Mouse (Mus musculus) intestine, embryonic 15.5 days (tissue): ENCODE measurements around the gene Skap2. TPM values are rescaled to one million over a fixed set of nuclear protein-coding genes. Genes with fewer than 3 reads are reported as not detected.

ENCODE experiments used
- ATAC-seq: fragments of 200-750 bp; cut with Nextera tagmentation; 2 replicates; pipeline ENCODE4 v1.8.0; 2017; ENCODE audit warnings: moderate TSS enrichment, moderate library complexity
- H3K27ac ChIP-seq: fragments of 300-500 bp; sonication (generic); 2 replicates; pipeline ENCODE4 v1.5.1; 2015; ENCODE audit warnings: mild to moderate bottlenecking, inconsistent platforms
- H3K27me3 ChIP-seq: fragments of 300-500 bp; sonication (generic); replicated peaks from 2 replicates; pipeline ENCODE4 v1.6.1; 2015; ENCODE audit warnings: inconsistent platforms
- H3K36me3 ChIP-seq: fragments of 300-500 bp; sonication (generic); 2 replicates; pipeline ENCODE4 v1.6.1; 2015; ENCODE audit warnings: inconsistent platforms
- H3K4me1 ChIP-seq: fragments of 300-500 bp; sonication (generic); replicated peaks from 2 replicates; pipeline ENCODE4 v1.6.1; 2015; ENCODE audit warnings: inconsistent platforms
- H3K4me2 ChIP-seq: fragments of 300-500 bp; sonication (generic); replicated peaks from 2 replicates; pipeline ENCODE4 v1.6.1; 2015; ENCODE audit warnings: mild to moderate bottlenecking, inconsistent platforms
- H3K4me3 ChIP-seq: fragments of 300-500 bp; sonication (generic); replicated peaks from 2 replicates; pipeline ENCODE4 v1.5.1; 2015; ENCODE audit warnings: inconsistent platforms
- H3K9ac ChIP-seq: fragments of 300-500 bp; sonication (generic); 2 replicates; pipeline ENCODE4 v1.6.1; 2015; ENCODE audit warnings: inconsistent platforms
- H3K9me3 ChIP-seq: fragments of 300-500 bp; sonication (generic); 2 replicates; pipeline ENCODE4 v1.6.1; 2016; ENCODE audit warnings: inconsistent platforms
- WGBS: fragments of 180-500 bp; shearing (Covaris S2); methylation state at CpG from one replicate; pipeline ENCODE4 v1.1.7; 2015; 5-methylcytosine and 5-hydroxymethylcytosine counted together
- polyA plus RNA-seq: library from polyadenylated mRNA; unstranded; fragments of >200 nt; fragmentation: Nextera tagmentation; extraction: Ambion mirVana; gene quantifications from 2 replicates; pipeline ENCODE4 v1.2.1, GENCODE M21; 2015

The Skap2 gene
- polyA plus RNA-seq, 1 experiment from 2014 or later, result 40.3 TPM

DNA sequence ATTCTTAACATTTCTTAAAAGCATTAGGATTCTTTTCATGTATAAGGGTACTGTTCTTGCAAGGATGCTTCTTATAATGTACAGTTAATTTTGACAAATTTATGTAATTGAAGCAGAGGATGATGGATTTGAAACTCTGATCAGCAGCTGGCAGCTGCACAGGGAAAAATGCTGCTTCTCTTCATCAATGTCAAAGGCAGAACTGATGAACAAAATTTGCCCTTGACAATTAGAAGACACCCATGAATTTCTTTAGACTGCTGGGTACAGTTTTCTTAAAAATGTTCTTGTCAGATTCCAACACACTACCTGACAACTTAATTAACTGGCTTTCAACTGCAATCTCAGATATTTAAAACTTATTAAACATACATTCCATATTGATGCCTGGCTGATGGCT, 103.9 kb downstream of the Skap2 start:
- no peaks in the 10 kb centered on the region for H3K27me3 ChIP-seq

DNA sequence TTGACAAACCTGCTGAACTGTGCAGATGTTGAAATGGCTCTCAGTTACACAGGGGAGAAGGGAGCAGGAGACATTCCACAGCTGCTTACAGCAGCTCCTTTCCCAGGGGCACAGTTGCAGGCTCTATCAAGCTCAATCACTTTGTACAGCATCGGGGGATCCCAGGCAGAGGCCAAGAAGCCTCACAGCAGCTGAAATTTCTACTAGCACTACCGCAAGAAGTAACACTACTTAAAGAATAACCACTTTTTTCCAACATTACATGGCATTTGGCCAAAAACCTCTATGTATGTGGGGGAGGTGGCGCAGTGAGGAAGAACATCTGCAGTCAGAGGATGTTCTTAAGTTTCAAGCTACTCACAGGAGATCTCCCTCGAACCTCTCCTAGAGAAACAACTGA, 106.7 kb downstream of the Skap2 start:
- Histone ChIP-seq H3K27me3 (no peaks in the 10 kb centered on the region), H3K9ac (no peak overlapping the region), H3K36me3 (no peaks in the 10 kb centered on the region), H3K4me3 (no peak overlapping the region), H3K4me1 (peaks cover 5% of the 10 kb centered on the region; the same call in 1 of the 2 replicates), H3K27ac (peak overlapping the region; percentile 66), H3K4me2 (no peak overlapping the region), H3K9me3 (no peaks in the 10 kb centered on the region)
- ATAC-seq, result peak; percentile 55
- 27% methylated on average over 4 of the region's 4 CpGs for WGBS

More for the DNA sequence above, 103.9 kb downstream of the Skap2 start:
- Histone ChIP-seq H3K36me3 (no peaks in the 10 kb centered on the region), H3K9ac (no peak overlapping the region), H3K4me3 (no peak overlapping the region), H3K9me3 (no peaks in the 10 kb centered on the region), H3K27ac (no peak overlapping the region), H3K4me1 (peaks cover 5% of the 10 kb centered on the region; the same call in 1 of the 2 replicates), H3K4me2 (no peak overlapping the region)
- ATAC-seq, result no peak

DNA sequence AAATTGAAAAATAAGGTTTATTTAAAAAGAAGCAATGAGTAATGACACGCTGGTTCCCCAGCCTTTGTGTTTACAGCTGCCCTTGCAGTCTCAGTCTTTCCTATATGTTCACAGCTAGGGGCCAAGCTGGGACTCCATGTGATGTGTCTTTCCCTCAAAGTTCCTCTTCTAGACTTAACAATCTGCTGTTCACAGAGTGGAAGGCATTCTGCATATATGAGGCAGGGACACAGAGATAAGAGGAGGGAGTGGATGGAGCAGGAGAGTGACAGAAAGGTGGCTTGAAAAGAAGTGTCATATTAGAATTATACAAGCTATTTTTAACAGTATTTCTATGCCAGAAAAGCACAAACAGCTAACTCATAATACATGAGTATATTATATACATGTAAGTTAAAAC, 110.8 kb downstream of the Skap2 start:
- no peak overlapping the region for H3K27ac ChIP-seq
- no peaks in the 10 kb centered on the region for H3K27me3 ChIP-seq
- WGBS, result 72% methylated on average over 1 of the region's 1 CpGs
- H3K9ac ChIP-seq, result no peak overlapping the region
- peaks cover 5% of the 10 kb centered on the region; the same call in 1 of the 2 replicates for H3K4me1 ChIP-seq
- H3K4me2 ChIP-seq, result no peak overlapping the region
- H3K36me3 ChIP-seq, result no peaks in the 10 kb centered on the region
- H3K9me3 ChIP-seq, result no peaks in the 10 kb centered on the region
- ATAC-seq, result no peak
- no peak overlapping the region for H3K4me3 ChIP-seq

DNA sequence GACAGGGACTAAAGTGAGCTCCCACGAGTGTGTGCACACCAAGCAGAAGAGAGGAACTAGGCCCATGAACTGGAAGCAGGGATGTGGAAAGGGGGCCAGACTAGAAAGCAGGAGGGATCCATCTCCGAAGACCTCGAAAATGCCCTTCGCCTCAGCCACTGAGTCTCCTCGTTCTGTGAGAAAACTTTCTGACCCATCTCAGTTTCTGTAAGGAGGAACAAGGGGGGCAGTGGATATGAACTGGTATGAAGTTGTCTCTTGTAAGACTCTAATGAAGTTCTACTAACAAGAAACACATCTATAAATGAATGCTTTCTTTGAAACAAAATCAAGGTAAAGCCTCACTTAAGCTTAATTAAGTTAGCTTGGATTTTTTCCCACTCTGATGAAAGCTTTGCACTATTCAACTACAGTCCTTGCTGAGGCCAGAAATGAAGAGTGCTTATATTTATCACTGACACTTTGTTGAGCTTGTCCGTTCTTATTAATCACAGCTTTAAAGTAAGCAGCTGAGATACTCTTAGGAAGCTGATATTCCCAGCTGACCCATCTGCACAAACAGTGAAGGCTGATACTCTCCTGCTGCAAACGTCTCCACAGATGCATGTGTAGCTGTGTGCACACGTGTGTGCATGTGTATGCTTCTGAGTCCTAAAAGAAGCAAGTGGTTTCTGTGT, 113.9 kb downstream of the Skap2 start:
- H3K27ac ChIP-seq, result no peak overlapping the region
- H3K4me1 ChIP-seq, result no peaks in the 10 kb centered on the region
- H3K4me3 ChIP-seq, result no peak overlapping the region
- no peaks in the 10 kb centered on the region for H3K27me3 ChIP-seq
- H3K9ac ChIP-seq, result no peak overlapping the region
- no peak overlapping the region for H3K4me2 ChIP-seq
- no peaks in the 10 kb centered on the region for H3K9me3 ChIP-seq
- no peak for ATAC-seq
- no peaks in the 10 kb centered on the region for H3K36me3 ChIP-seq
- WGBS, result 55% methylated on average over 8 of the region's 8 CpGs

DNA sequence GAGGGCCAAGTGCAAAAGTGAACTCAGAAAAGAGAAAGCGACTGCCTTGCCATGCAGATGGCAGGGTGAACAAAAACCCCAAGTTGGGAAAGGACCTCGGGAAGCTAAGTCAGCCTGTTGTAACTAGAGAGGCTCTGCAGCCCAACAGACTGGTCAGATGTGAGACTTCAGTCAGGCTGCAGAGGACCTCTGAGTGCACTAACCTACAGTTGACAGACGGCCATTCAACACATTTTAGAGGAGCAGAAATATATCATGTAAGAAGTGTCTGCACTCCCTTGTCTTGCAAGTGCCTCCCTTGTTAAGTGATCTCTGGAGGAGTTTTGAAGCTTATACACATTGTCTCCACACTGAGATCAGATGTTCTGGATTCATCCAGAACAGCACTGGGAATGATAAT, 116.6 kb downstream of the Skap2 start:
- H3K36me3 ChIP-seq, result no peaks in the 10 kb centered on the region
- H3K9me3 ChIP-seq, result no peaks in the 10 kb centered on the region
- H3K4me2 ChIP-seq, result no peak overlapping the region
- H3K4me3 ChIP-seq, result no peak overlapping the region
- no peak overlapping the region for H3K9ac ChIP-seq
- H3K27ac ChIP-seq, result no peak overlapping the region
- no peaks in the 10 kb centered on the region for H3K4me1 ChIP-seq
- WGBS, result 73% methylated on average over 3 of the region's 3 CpGs
- ATAC-seq, result no peak
- no peaks in the 10 kb centered on the region for H3K27me3 ChIP-seq

DNA sequence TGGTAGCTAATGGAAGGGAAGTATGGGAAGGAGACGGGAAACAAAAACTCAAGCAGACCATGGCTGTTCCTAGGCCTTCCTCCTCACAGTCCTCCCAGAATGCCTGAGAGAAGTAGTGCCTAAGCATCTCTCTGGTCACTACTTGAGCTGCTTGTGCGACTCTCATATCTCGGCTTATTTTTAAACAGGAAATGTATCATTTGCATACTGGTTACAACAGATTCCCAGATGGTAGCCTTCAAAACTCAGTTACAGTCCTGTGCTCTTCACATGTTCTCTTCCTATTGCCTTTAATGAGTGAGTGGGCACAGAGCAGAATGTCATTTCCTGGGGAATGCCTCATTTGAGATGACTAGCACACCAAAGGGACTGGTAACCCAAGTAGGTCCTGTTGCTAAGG, 117.6 kb downstream of the Skap2 start:
- Histone ChIP-seq H3K4me3 (no peak overlapping the region), H3K9ac (no peak overlapping the region), H3K27me3 (no peaks in the 10 kb centered on the region), H3K27ac (no peak overlapping the region), H3K4me2 (no peak overlapping the region), H3K9me3 (no peaks in the 10 kb centered on the region), H3K36me3 (no peaks in the 10 kb centered on the region), H3K4me1 (no peaks in the 10 kb centered on the region)
- WGBS, result 54% methylated on average over 3 of the region's 3 CpGs
- no peak for ATAC-seq

DNA sequence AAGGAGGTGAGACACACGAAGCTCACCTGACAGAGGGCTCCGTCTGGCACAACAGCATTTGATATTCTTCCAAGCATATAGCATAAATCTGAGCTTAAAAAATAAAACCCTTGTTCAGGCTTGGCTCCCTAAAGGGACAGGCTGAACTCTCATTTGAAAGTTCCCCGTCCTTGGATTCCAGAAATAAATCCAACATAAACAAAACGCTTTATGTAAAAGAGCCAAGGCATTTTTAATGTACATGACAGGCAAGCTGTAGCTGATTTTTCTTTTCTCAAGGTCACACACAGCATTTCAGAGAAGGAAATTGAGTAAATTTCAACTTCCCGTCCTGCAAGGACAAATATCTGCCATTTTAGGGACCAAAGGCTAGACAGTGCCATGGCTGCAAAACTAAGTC, 122.0 kb downstream of the Skap2 start:
- Histone ChIP-seq H3K9me3 (no peaks in the 10 kb centered on the region), H3K4me1 (no peaks in the 10 kb centered on the region), H3K4me3 (no peak overlapping the region), H3K9ac (no peak overlapping the region), H3K4me2 (peak overlapping the region; percentile 14; the same call in 1 of the 2 replicates), H3K36me3 (no peaks in the 10 kb centered on the region), H3K27ac (peak overlapping the region; percentile 23; the same call in 1 of the 2 replicates), H3K27me3 (no peaks in the 10 kb centered on the region)
- 46% methylated on average over 5 of the region's 5 CpGs for WGBS
- ATAC-seq, result no peak

DNA sequence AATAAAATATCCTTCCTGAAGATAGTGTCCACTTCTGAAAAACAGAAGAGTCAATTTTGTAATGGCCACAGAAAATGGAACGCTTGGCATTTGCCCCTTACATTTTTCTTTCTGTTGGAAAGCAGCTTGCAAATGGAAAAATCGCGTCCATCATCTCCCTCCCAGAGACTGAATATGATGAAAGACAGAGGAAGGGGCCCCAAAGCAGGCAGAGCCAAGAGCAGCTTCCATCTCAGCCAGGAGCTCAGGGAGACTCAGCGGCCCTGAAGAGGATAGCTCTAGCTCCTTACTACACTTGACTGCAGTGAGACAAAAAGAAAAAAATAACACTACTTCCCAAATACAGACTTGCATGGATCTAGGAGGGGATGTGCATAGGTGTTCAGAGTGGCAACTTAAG, 122.5 kb downstream of the Skap2 start:
- Histone ChIP-seq H3K9me3 (no peaks in the 10 kb centered on the region), H3K27ac (0 out of 2 replicates have a peak overlapping the region, but pooled peaks have one; percentile 23), H3K27me3 (no peaks in the 10 kb centered on the region), H3K36me3 (no peaks in the 10 kb centered on the region), H3K4me2 (peak overlapping the region; percentile 14; the same call in 1 of the 2 replicates), H3K4me3 (no peak overlapping the region), H3K9ac (no peak overlapping the region), H3K4me1 (no peaks in the 10 kb centered on the region)
- 53% methylated on average over 4 of the region's 4 CpGs for WGBS
- ATAC-seq, result no peak

DNA sequence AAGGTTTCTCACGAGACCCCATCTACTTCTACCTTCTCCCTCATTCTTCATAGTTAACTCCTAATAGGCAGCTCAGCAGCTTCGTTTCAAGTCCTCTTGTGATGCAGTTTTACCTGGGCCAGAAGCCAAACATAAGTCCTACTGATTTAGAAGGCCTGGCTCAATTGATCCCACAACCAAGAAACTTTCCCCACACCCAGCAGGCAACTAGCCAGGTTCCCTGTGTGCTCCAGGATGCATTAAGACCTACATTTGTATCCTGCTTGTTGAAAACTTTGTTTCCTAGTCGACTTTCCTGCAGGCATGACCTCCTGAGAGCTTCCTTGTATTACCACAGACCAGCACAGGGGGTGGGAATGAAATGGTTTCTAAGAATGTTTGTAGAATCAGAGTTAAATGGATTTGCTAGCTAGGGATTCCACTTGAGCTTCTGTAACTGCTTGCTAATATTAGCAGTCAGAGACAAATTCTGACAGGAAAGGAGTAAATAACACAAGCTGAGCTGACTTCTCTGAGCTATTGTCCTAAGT, 125.4 kb downstream of the Skap2 start:
- no peak overlapping the region for H3K9ac ChIP-seq
- H3K9me3 ChIP-seq, result no peaks in the 10 kb centered on the region
- no peak overlapping the region for H3K4me2 ChIP-seq
- peak; percentile 6; the same call in 1 of the 2 replicates for ATAC-seq
- H3K4me1 ChIP-seq, result no peaks in the 10 kb centered on the region; the same call in 1 of the 2 replicates
- peak overlapping the region; percentile 63; the same call in 1 of the 2 replicates for H3K27ac ChIP-seq
- H3K27me3 ChIP-seq, result no peaks in the 10 kb centered on the region
- 29% methylated on average over 3 of the region's 3 CpGs for WGBS
- no peaks in the 10 kb centered on the region for H3K36me3 ChIP-seq
- no peak overlapping the region for H3K4me3 ChIP-seq

DNA sequence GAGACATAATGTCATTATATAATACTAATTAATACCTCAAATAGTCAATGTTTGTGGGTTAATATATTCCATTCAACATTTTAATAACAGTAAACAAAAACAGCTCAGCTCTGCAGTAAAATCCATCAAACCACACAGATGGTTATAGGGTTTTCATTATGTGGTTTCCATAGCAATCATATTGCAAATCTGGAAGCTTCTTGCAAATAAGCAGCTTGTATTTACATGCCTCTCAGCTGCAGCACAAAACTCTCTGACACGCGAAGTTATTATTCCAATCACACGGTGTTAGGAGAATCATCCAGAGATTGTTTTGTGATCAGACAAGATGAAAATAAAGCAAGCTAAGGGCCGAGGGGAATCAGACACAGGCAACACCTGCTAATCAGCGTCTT, 129.5 kb downstream of the Skap2 start:
- H3K9me3 ChIP-seq, result no peaks in the 10 kb centered on the region
- no peak overlapping the region for H3K4me2 ChIP-seq
- H3K4me1 ChIP-seq, result peaks cover 6% of the 10 kb centered on the region
- H3K4me3 ChIP-seq, result no peak overlapping the region
- H3K27ac ChIP-seq, result no peak overlapping the region
- H3K27me3 ChIP-seq, result no peaks in the 10 kb centered on the region
- H3K9ac ChIP-seq, result no peak overlapping the region
- WGBS, result 84% methylated on average over 5 of the region's 5 CpGs
- ATAC-seq, result no peak
- no peaks in the 10 kb centered on the region for H3K36me3 ChIP-seq

DNA sequence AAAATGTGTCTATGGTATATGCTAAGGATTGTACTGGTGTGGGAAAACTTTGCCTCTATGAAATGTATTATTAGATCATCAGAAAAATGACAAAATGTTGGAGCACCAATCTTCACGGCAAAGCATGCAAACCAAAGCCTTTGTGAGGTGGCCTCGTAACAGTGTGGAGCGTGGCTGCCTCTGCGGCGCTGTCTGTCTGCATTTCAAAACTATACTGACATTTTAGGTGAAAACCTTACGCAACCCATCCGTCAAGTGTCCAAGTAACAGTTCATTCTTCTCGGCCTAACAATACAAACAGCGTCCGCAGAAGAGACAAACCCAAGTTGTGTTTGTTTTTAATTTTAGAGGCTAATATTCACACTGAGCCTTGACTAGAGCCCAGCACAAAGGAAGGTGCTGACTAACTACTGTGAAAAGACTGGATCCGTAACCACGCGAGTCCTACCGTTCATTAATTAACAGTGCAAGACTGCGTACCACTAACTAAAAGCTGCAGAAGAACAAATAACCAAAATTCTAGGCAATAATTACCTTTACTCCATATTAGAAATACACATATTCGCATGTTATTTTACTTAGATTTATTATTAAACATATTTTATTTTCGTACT, 130.0 kb downstream of the Skap2 start:
- 85% methylated on average over 17 of the region's 17 CpGs for WGBS

DNA sequence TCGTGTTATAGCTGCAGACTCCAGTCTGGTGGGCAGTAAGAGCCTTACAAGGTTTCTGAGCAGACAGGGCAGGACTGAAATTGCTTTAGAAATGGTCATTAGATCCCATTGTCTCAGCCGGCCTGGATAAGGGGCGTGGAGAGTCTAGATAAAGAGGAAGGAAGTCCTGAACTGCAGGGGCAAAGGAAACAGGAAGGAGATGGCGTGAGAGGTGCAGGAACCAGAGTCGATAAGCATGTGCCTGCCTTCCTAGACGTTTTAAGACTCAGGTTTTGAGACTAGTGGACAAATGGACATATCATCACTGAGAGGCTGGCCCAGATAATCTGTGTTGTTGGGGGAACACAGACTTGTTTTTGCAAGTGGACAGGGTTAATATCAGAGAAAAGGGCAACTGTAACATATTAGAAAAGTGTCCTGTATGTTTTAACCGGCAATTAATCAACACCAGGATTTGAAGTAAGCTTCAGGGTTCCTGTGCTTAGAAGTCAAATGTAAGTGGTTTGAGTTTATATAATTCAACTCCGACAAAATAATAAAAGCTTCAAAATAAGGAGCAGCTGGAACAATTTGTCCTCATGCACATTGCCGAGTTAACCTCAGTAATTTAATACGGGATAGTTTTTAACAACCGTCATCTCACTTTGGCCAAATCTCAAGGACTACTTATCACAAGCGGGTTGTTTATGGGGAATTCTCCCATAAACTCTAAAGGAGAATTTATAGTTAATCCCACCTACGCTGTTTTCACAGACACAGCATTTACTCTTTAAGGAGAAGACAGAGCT, 131.0 kb downstream of the Skap2 start:
- no peaks in the 10 kb centered on the region for H3K27me3 ChIP-seq
- ATAC-seq, result peak; percentile 41; the same call in 1 of the 2 replicates
- no peak overlapping the region; the same call in 1 of the 2 replicates for H3K4me2 ChIP-seq
- H3K36me3 ChIP-seq, result no peaks in the 10 kb centered on the region
- no peaks in the 10 kb centered on the region for H3K9me3 ChIP-seq
- no peak overlapping the region for H3K4me3 ChIP-seq
- H3K27ac ChIP-seq, result peak overlapping the region; percentile 46; the same call in 1 of the 2 replicates
- H3K9ac ChIP-seq, result no peak overlapping the region
- peaks cover 6% of the 10 kb centered on the region for H3K4me1 ChIP-seq
- WGBS, result 29% methylated on average over 13 of the region's 13 CpGs

More for the DNA sequence above, 130.0 kb downstream of the Skap2 start:
- no peaks in the 10 kb centered on the region for H3K36me3 ChIP-seq
- no peaks in the 10 kb centered on the region for H3K27me3 ChIP-seq
- H3K4me3 ChIP-seq, result no peak overlapping the region
- H3K4me1 ChIP-seq, result peaks cover 6% of the 10 kb centered on the region
- no peak for ATAC-seq
- H3K4me2 ChIP-seq, result no peak overlapping the region
- H3K9me3 ChIP-seq, result no peaks in the 10 kb centered on the region
- no peak overlapping the region for H3K9ac ChIP-seq
- no peak overlapping the region for H3K27ac ChIP-seq
